Mouse (Mus musculus): ENCODE data around the gene Pate1.

Pate1 gene

GRCm38 (mm10) chr9:35687013-35687412 is at the start of gene Pate1:
TSS of gene Pate1 (minus strand) at chr9:35687390.
- DNase-seq (ENCODE audit: low spot score in 2 of 2), result peak in 1 of 2 experiments; percentile 1

GRCm38 (mm10) chr9:35707265-35707664 is 20.1 kb upstream of the Pate1 start:
- DNase-seq (ENCODE audit: low spot score in 2 of 2), result no peak

DNA sequence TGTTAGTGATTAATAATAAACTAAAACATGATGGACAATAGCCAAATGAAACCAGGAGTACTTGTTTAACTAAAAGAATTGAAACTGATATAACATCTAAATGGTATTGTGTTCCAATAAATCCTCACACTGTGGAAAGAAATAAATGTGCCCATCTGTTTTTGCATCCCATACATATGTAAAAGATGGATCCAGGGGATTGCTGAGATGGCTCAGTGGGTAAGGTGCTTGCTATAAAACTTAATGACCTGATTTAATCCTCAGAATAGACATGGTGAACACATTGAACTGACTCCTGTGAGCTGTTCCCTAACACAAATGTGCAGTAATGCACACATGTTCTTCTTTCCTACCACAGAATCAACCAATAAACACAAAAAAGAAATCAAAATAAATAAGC is 4.7 kb upstream of the Pate1 start:
- no peak for DNase-seq (ENCODE audit: low spot score in 2 of 2)

DNA sequence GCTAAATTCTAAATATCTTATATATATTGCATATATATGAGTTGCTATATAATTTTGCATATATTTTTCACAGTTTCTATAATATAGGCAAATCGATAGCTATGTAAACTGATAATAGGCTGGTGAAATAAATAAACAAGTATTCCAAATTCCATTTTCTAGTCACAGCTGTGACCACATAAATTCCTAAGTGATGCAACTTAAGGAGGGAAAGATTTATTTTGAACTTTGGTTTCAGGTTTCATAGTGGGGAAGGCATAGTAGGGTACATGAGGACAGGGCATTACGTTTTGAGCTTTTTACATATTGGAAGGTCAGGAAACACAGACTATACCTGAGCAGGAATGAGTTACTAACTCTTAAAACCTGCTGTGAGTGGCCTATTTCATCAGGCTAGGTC is 13.6 kb downstream of the Pate1 start:
- no peak for DNase-seq (ENCODE audit: low spot score in 2 of 2)

DNA sequence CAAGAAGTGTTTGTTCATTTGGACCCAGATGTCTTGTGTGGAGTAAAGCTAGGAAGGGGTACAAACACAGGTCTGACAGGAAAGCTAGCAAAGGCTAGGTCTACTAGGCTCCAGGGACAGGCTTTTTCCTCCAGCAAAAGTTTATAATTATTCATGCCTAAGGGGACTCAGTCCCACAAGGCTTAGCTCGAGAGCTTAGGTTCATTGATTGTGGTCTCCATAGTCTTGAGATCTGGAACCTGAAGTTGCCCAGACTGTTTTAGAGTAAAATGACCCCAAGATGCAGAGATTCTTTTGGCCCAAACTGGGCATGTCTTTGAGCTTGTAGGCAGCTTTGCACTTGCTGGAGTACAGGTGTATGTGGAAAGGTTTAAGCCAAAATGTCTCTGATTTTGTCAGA is 39.1 kb downstream of the Pate1 start, which contains the start of gene Pate3:
Pate3 (minus strand) TSS at position 101 of the 400 bp plus-strand sequence.
- no peak for DNase-seq (ENCODE audit: low spot score in 2 of 2)
